Mouse (Mus musculus): ENCODE data around the gene Rdh9. TPM values are rescaled to one million over a fixed set of nuclear protein-coding genes. Genes with fewer than 3 reads are reported as not detected.

The Rdh9 gene
- polyA plus RNA-seq, 1 experiment = not detected

GRCm38 (mm10) chr10:127738151-127738882 lies 37.9 kb upstream of the Rdh9 start:
- peak overlapping the region; percentile 72 for H3K4me3 ChIP-seq (replicated peaks)
- peaks cover 66% of the 10 kb centered on the region for H3K4me1 ChIP-seq (ENCODE audit: control insufficient read depth)
- H3K27me3 ChIP-seq (ENCODE audit: control insufficient read depth) = peaks cover 7% of the 10 kb centered on the region
- H3K36me3 ChIP-seq (ENCODE audit: control insufficient read depth) = peaks cover 23% of the 10 kb centered on the region
- peaks cover 21% of the 10 kb centered on the region for H3K9me3 ChIP-seq (ENCODE audit: control insufficient read depth, low read length)
- TF ChIP-seq GATA1 (IDR thresholded peaks at IDR 0.05; ENCODE audit: low read length) (no peak), TAL1 (IDR thresholded peaks at IDR 0.05; ENCODE audit: low read length) (no peak)

DNA sequence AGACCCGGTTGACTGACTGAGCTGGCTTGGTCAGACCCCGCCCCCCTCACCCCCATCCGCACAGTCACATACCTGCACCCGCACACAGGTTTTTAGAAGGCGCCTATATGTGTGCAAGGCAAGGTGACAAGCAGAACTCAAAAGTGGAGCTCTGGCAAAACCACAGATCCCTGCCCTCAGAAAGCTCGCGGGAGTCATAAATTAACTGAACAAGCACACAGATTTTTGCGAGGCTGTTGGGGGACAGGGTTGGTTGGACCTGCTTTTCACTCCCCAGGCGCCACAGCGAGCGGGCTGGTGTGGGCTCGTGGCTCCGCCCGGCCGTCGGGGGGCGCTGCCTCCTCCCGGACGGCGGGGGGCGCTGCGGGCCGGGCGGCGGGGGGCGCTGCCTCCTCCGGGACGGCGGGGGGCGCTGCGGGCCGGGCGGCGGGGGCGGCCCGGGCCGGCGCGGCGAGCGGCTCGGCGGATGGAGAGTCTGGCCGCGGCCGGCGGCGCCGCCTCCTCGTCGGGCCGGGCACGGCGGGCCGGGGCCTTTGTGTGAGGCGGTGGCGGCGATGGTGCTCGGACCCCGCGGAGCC lies 37.0 kb upstream of the Rdh9 start, which contains the start of gene Zbtb39:
TSS of gene Zbtb39 (plus strand) at position 456 of the 578 bp plus-strand sequence.
- H3K9me3 ChIP-seq (ENCODE audit: control insufficient read depth, low read length) = peaks cover 29% of the 10 kb centered on the region
- peaks cover 32% of the 10 kb centered on the region for H3K36me3 ChIP-seq (ENCODE audit: control insufficient read depth)
- H3K27me3 ChIP-seq (ENCODE audit: control insufficient read depth) = peaks cover 7% of the 10 kb centered on the region
- H3K4me3 ChIP-seq (replicated peaks) = peak within 1 kb of the TSS; percentile 72
- no peak for TF ChIP-seq GATA1 (IDR thresholded peaks at IDR 0.05; ENCODE audit: low read length)
- TF ChIP-seq TAL1 (IDR thresholded peaks at IDR 0.05; ENCODE audit: low read length) = no peak
- H3K4me1 ChIP-seq (ENCODE audit: control insufficient read depth) = peaks cover 58% of the 10 kb centered on the region

GRCm38 (mm10) chr10:127739661-127740161 lies 36.5 kb upstream of the Rdh9 start:
- peaks cover 54% of the 10 kb centered on the region for H3K4me1 ChIP-seq (ENCODE audit: control insufficient read depth)
- peaks cover 7% of the 10 kb centered on the region for H3K27me3 ChIP-seq (ENCODE audit: control insufficient read depth)
- H3K9me3 ChIP-seq (ENCODE audit: control insufficient read depth, low read length) = peaks cover 29% of the 10 kb centered on the region
- TF ChIP-seq GATA1 (IDR thresholded peaks at IDR 0.05; ENCODE audit: low read length) (no peak), TAL1 (IDR thresholded peaks at IDR 0.05; ENCODE audit: low read length) (no peak)
- H3K4me3 ChIP-seq (replicated peaks) = peak overlapping the region; percentile 72
- peaks cover 37% of the 10 kb centered on the region for H3K36me3 ChIP-seq (ENCODE audit: control insufficient read depth)

- Histone ChIP-seq H3K27me3 (ENCODE audit: control insufficient read depth) (peaks cover 5% of the 10 kb centered on the region), H3K9me3 (ENCODE audit: control insufficient read depth, low read length) (peaks cover 27% of the 10 kb centered on the region), H3K4me3 (replicated peaks) (no peak overlapping the region), H3K36me3 (ENCODE audit: control insufficient read depth) (peaks cover 55% of the 10 kb centered on the region), H3K4me1 (ENCODE audit: control insufficient read depth) (peaks cover 7% of the 10 kb centered on the region)
- TF ChIP-seq GATA1 (IDR thresholded peaks at IDR 0.05; ENCODE audit: low read length) (no peak), TAL1 (IDR thresholded peaks at IDR 0.05; ENCODE audit: low read length) (no peak)
These were observed 31.5 kb upstream of the Rdh9 start for GRCm38 (mm10) chr10:127744661-127745060.

- Histone ChIP-seq H3K36me3 (ENCODE audit: control insufficient read depth) (peaks cover 55% of the 10 kb centered on the region), H3K27me3 (ENCODE audit: control insufficient read depth) (peaks cover 10% of the 10 kb centered on the region), H3K4me3 (replicated peaks) (no peak overlapping the region), H3K4me1 (ENCODE audit: control insufficient read depth) (no peaks in the 10 kb centered on the region; the same call in 1 of the 2 replicates), H3K9me3 (ENCODE audit: control insufficient read depth, low read length) (peaks cover 27% of the 10 kb centered on the region)
- no peak for TF ChIP-seq GATA1 (IDR thresholded peaks at IDR 0.05; ENCODE audit: low read length)
- no peak for TF ChIP-seq TAL1 (IDR thresholded peaks at IDR 0.05; ENCODE audit: low read length)
These were observed 30.3 kb upstream of the Rdh9 start for GRCm38 (mm10) chr10:127745886-127746285.

DNA sequence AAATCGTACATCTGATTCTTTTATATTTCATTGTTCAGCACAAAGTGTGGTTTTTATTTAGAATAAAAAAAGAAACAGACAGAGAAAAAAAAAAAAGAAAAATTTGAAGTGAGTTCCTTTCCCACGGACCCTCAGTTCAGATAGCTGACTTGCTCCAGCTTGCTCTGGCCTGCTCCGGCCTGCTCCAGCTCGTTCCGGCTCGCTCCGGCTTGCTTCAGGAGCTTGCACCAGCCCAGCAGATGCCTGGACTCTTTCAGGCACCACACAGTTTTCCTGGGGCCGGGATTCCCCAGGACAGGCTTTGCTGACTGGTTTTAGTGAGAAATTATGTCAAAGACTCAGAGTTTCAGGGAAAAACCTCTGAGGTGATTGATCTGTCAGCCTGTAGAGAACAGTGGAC lies 28.9 kb upstream of the Rdh9 start:
- Histone ChIP-seq H3K36me3 (ENCODE audit: control insufficient read depth) (peaks cover 42% of the 10 kb centered on the region), H3K4me3 (replicated peaks) (no peak overlapping the region), H3K4me1 (ENCODE audit: control insufficient read depth) (peaks cover 2% of the 10 kb centered on the region), H3K27me3 (ENCODE audit: control insufficient read depth) (peaks cover 10% of the 10 kb centered on the region), H3K9me3 (ENCODE audit: control insufficient read depth, low read length) (peaks cover 19% of the 10 kb centered on the region)
- TF ChIP-seq GATA1 (IDR thresholded peaks at IDR 0.05; ENCODE audit: low read length) (no peak), TAL1 (IDR thresholded peaks at IDR 0.05; ENCODE audit: low read length) (no peak)

DNA sequence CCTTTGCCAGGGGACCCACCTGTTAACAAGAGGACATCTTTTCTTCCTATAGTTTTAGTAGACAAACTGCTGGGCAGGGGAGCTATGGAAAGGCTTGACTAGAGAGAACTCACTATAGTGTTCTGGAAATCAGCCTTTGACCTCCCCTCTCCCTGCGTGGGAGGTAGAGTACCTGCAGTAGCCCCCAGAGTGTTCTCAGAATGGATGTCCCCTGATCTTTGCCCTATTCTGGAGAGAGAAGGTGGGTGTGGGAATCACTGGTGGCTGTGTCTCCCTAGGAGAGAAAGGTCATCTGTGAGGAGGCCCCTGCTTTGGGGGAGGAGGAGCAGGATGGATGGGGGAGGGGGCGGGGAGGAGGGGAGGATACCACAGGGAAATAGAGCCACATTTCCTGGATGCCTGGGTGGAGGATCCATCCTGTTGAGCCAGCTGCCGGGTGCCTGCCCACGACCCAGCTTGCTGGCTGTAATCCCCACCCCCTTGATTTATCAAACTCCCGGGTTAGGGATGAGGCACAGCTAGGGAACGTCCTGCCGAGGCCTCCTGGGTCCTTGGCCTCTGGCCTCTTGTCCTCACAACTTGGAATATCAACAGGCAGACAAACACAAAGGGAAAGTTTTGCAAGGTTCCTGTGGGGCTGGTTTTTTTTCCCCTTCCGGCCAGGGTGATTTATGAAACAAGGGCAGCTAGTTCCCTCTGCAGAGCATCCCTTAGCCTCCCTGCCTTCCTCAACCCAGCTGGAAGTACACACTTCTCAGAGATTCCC lies 27.2 kb upstream of the Rdh9 start:
- Histone ChIP-seq H3K36me3 (ENCODE audit: control insufficient read depth) (peaks cover 25% of the 10 kb centered on the region), H3K9me3 (ENCODE audit: control insufficient read depth, low read length) (peaks cover under 1% of the 10 kb centered on the region; the same call in 1 of the 2 replicates), H3K4me1 (ENCODE audit: control insufficient read depth) (peaks cover 4% of the 10 kb centered on the region), H3K27me3 (ENCODE audit: control insufficient read depth) (peaks cover 10% of the 10 kb centered on the region), H3K4me3 (replicated peaks) (no peak overlapping the region)
- no peak for TF ChIP-seq TAL1 (IDR thresholded peaks at IDR 0.05; ENCODE audit: low read length)
- no peak for TF ChIP-seq GATA1 (IDR thresholded peaks at IDR 0.05; ENCODE audit: low read length)

- no peaks in the 10 kb centered on the region for H3K9me3 ChIP-seq (ENCODE audit: control insufficient read depth, low read length)
- peak overlapping the region; percentile 21 for H3K4me3 ChIP-seq (replicated peaks)
- peaks cover 17% of the 10 kb centered on the region for H3K36me3 ChIP-seq (ENCODE audit: control insufficient read depth)
- no peak for TF ChIP-seq GATA1 (IDR thresholded peaks at IDR 0.05; ENCODE audit: low read length)
- no peak for TF ChIP-seq TAL1 (IDR thresholded peaks at IDR 0.05; ENCODE audit: low read length)
- H3K4me1 ChIP-seq (ENCODE audit: control insufficient read depth) = peaks cover 7% of the 10 kb centered on the region
- peaks cover 10% of the 10 kb centered on the region for H3K27me3 ChIP-seq (ENCODE audit: control insufficient read depth)
These were observed 25.9 kb upstream of the Rdh9 start for GRCm38 (mm10) chr10:127750136-127750777.
